Mouse (Mus musculus): ENCODE results near the gene Myadml2.

Gene Myadml2

DNA sequence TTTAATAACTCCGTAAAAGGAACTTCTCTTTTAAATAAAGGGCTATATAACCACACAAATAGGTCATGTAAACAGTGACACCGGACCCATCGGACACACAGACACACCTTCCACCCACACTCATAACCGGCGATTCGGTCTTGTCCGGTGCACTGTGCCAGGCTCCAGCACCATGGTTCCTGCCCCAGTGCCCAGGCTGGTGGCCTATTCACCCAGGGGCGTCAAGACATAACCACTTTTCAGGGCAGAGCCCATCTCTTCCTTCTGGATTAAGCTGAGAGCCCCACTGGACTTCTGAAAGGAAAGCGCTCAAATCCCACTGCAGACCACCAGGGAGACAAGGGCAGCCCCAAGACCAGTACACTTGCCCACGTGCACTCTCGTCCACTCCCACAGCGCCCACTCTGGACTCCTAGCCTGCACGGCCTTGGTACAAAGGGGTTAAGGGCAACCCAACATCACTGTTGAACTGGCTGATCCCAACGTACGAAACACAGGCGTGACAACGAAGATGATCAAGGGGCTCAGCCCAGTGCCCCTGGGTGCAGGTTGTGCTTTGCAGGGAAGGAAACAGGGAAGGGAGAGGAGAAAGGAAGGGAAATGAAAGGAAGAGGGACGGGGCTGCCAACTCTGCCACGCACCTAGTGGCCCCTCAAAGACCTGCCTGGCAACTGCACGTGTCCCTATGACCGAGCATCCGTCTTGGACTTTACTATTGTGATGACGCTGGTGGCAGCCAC lies 19.2 kb downstream of the Myadml2 start:
- DNase-seq, result no peak

GRCm38 (mm10) chr11:120627468-120628300 lies 20.3 kb downstream of the Myadml2 start:
- no peak for DNase-seq

DNA sequence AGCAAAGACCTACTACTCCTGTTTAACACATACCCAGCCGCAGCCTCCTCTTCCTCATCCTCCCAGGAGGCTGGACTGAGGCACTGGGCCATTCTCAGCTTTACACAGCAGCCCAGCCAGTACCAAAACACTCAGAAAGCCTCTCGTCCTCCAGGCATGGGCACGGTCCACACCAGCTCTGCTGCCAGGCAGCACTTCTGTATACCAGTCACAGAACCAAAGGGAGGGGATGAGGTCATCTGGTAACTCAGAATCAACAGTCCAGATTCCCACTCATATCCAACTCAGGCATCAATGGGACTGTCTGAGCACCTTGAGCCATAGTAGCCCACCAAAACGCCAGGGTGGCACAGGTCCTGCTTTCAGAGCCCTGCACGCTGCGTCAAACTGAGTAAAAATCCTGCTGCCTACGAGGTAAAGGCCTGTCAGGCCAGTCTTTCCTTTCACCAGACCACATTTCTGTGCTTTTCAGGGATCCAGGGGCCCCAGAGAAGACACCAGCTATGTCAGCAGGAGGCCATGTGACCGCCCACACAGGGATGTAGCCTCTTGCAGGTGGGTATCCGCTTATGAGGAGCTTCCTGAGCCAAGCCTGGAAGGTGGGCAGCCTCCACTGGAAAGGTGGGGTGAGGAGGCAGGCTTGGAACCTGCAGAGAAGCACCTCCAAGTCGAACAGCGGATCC lies 21.0 kb downstream of the Myadml2 start:
- DNase-seq, result no peak

DNA sequence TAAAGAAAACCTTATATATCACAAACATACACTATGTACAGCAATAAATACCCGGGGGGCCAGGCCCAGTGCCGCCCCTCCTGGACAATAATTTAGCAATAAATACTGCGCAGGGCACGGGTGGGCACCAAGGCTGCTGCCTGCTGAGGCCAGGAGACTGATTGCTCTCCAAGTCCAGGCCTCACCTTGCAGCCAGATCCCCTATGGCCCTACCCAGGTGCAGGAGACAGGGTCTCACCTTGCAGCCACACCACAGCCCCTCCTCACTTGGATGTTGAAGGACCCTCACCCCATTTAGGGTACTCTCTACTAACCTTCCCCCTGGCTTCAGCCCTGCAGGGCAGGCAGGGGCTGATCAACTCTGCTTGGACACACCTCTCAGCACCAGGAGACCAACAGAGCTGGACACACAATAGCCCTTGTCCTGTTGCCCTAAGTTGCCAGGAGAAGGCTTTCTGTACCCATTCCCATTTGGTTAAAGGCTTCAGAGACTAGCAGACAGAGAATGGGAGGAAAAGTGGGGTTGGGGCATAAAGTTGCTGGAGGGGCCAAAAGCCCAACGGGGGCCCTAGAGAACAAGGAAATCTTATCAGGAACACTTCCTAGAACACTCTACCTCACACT lies 22.7 kb downstream of the Myadml2 start, which contains the start of gene Sirt7:
Sirt7 (minus strand) TSS at position 89 of the 624 bp plus-strand sequence.
- no peak for DNase-seq

- DNase-seq, result peak; percentile 83
Measured at GRCm38 (mm10) chr11:120624680-120625111, 23.3 kb downstream of the Myadml2 start.

DNA sequence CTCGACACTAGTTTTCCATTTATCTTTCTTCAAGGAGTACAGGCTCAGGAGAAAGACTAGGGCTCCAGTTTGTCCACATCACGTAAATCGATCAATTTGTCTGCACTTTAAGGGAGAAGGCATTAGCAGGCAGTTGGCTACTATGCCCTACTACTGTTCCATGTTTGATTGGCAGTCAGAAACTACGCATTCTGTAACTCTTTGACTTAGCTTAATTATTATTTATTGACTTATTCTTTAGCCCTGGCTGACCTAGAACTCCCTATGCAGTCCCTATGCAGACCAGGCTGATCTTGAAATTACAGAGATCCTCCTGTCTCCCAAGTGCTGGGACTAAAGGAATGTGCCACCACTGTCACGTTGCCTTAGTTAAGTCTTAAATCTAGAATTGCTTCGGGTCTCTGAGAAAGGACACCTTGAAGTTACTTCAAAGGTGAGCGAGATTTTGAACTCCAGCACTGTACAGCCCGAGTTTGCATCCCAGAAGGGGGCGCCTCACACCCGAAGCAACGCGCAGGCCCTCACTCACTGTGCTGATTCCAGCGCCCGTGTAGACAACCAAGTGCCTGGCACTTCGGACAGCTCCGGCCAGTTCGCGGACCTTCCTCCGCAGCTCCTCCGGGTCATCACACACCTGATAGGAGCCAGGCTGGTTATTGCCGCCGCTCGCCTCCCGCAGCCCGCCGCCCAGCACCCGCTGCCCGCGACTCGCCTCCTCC lies 23.8 kb downstream of the Myadml2 start:
- peak; percentile 72 for DNase-seq

- DNase-seq, result no peak
Measured at GRCm38 (mm10) chr11:120622805-120623204, 25.2 kb downstream of the Myadml2 start.

DNA sequence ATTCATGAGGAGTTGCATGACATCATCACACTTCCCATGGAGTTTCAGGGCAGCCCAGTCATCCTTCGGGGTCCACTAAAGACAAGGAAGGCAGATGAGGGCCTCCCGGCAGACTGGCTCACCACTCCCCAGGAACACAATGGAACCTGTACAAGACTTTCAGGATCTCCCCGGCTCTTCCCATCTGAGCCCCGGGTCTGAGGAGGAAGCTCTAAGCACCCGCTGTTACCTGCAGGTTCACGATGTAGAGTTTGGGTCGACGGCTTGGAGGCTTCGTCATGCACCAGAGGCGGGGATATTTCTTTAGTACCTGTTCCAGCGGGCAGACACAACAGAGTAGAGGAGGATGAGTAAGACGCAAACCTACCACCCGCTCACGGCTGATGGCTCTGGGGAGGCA lies 27.8 kb downstream of the Myadml2 start:
- DNase-seq, result no peak

DNA sequence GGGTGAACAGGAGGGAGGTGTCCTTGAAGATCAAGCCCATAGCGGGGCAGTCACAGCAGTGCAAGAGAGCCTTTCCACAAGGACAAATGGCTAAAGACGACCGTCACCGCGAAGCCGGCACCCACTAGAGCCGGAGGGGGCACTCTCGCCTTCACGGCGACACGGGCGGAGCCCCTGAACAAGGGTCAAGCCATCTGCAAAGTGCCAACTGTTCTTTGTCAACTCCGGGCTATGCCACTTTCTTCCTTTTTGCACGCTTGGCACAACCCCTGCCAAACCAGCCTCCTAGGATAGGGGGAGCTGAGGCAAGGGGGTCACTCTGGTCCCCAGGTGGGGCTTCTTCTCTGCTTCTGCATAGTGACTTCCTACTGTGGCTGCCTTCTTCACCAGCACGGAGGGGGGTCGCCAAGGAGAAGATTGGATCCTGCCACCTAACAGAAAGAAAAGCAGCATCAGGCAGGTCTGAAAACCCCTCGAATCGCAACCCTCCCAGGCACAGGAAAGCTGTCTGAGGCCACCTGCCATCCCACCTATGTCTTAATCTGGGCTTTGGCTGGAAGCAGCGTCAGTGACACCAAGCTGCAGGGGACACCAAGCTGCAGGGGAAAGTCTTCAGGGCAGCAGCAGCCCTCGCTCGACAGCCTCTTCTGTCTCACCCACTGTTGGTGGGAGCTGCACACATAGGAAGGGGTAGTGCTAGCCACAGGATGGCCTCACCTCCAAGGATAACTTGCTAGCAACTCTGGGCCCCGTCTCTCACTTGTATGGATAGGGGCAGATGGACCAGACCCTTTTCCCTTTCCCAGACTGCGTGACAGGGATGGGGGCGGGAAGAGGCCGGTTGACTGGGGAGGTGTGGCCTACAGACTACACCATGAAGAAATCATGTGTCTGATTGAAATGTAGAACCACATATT lies 29.1 kb downstream of the Myadml2 start:
- DNase-seq, result no peak

- peak; percentile 96 for DNase-seq
Measured at GRCm38 (mm10) chr11:120617519-120618112, 30.3 kb downstream of the Myadml2 start, which contains the start of gene Pcyt2. Gene Pcyt2 (minus strand): TSS chr11:120617936.

GRCm38 (mm10) chr11:120616617-120617294 lies 31.2 kb downstream of the Myadml2 start:
- peak; percentile 82 for DNase-seq

- DNase-seq, result no peak
Measured at GRCm38 (mm10) chr11:120615606-120616203, 32.3 kb downstream of the Myadml2 start.

GRCm38 (mm10) chr11:120615167-120615566 lies 32.8 kb downstream of the Myadml2 start:
- DNase-seq, result no peak

- DNase-seq, result no peak
Measured at GRCm38 (mm10) chr11:120613976-120614375, 34.0 kb downstream of the Myadml2 start.

- DNase-seq, result no peak
Measured at GRCm38 (mm10) chr11:120613481-120613972, 34.4 kb downstream of the Myadml2 start.

DNA sequence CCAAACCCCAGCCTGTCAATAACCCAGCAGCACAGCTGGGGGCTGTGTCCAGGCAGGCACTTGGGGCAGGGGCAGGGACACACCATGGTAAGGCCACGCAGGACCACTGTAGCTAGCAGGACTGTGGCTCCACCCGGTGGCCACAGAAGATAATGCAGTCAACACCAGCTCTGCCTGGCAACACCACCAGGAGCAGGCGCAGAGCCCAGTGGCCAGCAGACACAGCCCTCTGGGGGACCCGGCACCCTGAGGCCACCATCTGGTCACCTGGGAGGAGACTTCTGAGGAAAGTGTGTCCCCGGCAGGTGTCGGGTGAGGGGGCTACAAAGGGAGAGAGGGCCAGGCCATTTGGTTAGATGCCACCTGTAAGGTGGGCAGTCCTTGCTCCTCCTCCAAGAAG lies 35.2 kb downstream of the Myadml2 start:
- DNase-seq, result peak; percentile 75

GRCm38 (mm10) chr11:120610477-120611046 lies 37.4 kb downstream of the Myadml2 start:
- no peak for DNase-seq

DNA sequence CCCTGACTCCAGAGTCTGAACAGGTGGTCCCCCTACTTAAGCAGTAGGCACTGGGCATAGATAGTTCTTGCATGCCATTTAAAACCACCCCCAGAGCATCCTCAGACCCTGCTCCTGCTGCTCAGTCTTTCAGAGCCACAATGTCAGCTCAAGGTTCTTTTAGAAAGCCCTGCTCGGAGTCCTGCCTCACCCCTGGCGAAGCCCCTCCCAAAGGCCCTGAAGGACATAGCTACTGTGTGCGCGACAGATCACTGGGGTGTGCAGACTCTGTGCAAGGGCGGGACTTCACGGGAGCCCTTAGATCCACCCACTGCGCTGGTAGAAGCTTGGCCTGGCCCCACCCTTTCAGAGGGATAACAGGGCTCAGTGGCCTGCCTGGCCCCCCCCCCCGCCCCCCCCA lies 38.7 kb downstream of the Myadml2 start:
- peak; percentile 75 for DNase-seq
